Mouse (Mus musculus) CH12.LX (cell line): ENCODE results near the gene 1700069L16Rik. TPM values are rescaled to one million over a fixed set of nuclear protein-coding genes. Genes with fewer than 3 reads are reported as not detected.

ENCODE experiments used
- DNase-seq: peaks from one replicate; pipeline ENCODE4 v3.0.0-alpha.2; 2013; ENCODE audit errors: extremely low read depth
- H3K27ac ChIP-seq: 2 replicates; pipeline ENCODE4 v1.5.1; 2012; ENCODE audit warnings: low read depth, mild to moderate bottlenecking, control low read depth, moderate library complexity; ENCODE audit not compliant: insufficient read depth
- H3K27me3 ChIP-seq: replicated peaks from 2 replicates; pipeline ENCODE3; 2012; ENCODE audit warnings: inconsistent platforms
- H3K36me3 ChIP-seq, 2 experiments: replicated peaks in 1 of 2; 2 replicates each; pipeline versions ENCODE3 to v1.6.1; 2012; ENCODE audit warnings: inconsistent platforms in 1 of 2, low read length in 1 of 2, mild to moderate bottlenecking in 1 of 2, mixed read lengths in 1 of 2, moderate library complexity in 1 of 2; ENCODE audit not compliant: control insufficient read depth in 1 of 2, insufficient read depth in 1 of 2
- H3K4me1 ChIP-seq, 2 experiments: 2 replicates each; pipeline ENCODE4 v1.6.1; 2012; ENCODE audit warnings: inconsistent platforms in 1 of 2, moderate library complexity in 1 of 2; ENCODE audit not compliant: insufficient read depth in 2 of 2, control insufficient read depth in 1 of 2
- H3K4me2 ChIP-seq: 2 replicates; pipeline ENCODE4 v1.6.1; 2012; ENCODE audit warnings: low read depth, mild to moderate bottlenecking, control low read depth; ENCODE audit not compliant: poor library complexity, insufficient read depth, severe bottlenecking
- H3K4me3 ChIP-seq, 3 experiments: fragments of 150-350 bp in 1 of 3; sonication (generic) in 1 of 3; replicated peaks in 1 of 3; 2 replicates each; pipeline versions ENCODE3 to v1.5.1; 2011 to 2012; ENCODE audit warnings: low read depth in 2 of 3, low read length in 2 of 3, mild to moderate bottlenecking in 2 of 3, moderate library complexity in 2 of 3, control low read depth in 1 of 3, improper control_type of control experiment in 1 of 3, inconsistent platforms in 1 of 3, mixed read lengths in 1 of 3; ENCODE audit not compliant: poor library complexity in 1 of 3
- H3K79me2 ChIP-seq: replicated peaks from 2 replicates; pipeline ENCODE4 v1.6.1; 2012; ENCODE audit warnings: mild to moderate bottlenecking, moderate library complexity; ENCODE audit not compliant: control insufficient read depth, poor library complexity, insufficient read depth, severe bottlenecking; ENCODE audit errors: extremely low read depth
- H3K9ac ChIP-seq: 2 replicates; pipeline ENCODE4 v1.6.1; 2012; ENCODE audit warnings: low read depth, mild to moderate bottlenecking, control low read depth, moderate library complexity; ENCODE audit not compliant: insufficient read depth
- H3K9me3 ChIP-seq: replicated peaks from 2 replicates; pipeline ENCODE3; 2012; ENCODE audit warnings: low read length, inconsistent platforms, mixed read lengths
- CTCF ChIP-seq, 2 experiments: IDR thresholded peaks in 1 of 2; conservative IDR thresholded peaks in 1 of 2; 2 replicates each; pipeline ENCODE4 v1.5.1; 2011 to 2012; ENCODE audit warnings: low read depth in 2 of 2, low read length in 2 of 2, improper control_type of control experiment in 1 of 2, inconsistent platforms in 1 of 2, mild to moderate bottlenecking in 1 of 2, moderate library complexity in 1 of 2
- ELF1 ChIP-seq: IDR thresholded peaks from 2 replicates; pipeline ENCODE4 v1.6.1; 2014; ENCODE audit warnings: low read depth, mild to moderate bottlenecking, inconsistent platforms, low read length, improper control_type of control experiment
- ETS1 ChIP-seq: conservative IDR thresholded peaks from 2 replicates; pipeline ENCODE4 v1.6.1; 2012; ENCODE audit warnings: low read depth, mild to moderate bottlenecking, inconsistent platforms, low read length, improper control_type of control experiment, moderate library complexity
- GABPA ChIP-seq: IDR thresholded peaks from 2 replicates; pipeline ENCODE4 v1.6.1; 2012; ENCODE audit warnings: low read depth, low read length, improper control_type of control experiment, inconsistent platforms; ENCODE audit not compliant: insufficient replicate concordance
- IRF4 ChIP-seq: IDR thresholded peaks from 2 replicates; pipeline ENCODE4 v1.6.1; 2014; ENCODE audit warnings: low read depth, mild to moderate bottlenecking, inconsistent platforms, low read length, improper control_type of control experiment
- JUN ChIP-seq: IDR thresholded peaks from 2 replicates; pipeline ENCODE4 v1.6.1; 2011; ENCODE audit warnings: low read depth, mild to moderate bottlenecking, low read length, improper control_type of control experiment, moderate library complexity; ENCODE audit not compliant: insufficient read depth
- MAFK ChIP-seq: IDR thresholded peaks from 2 replicates; pipeline ENCODE4 v1.6.1; 2011; ENCODE audit warnings: low read length, improper control_type of control experiment; ENCODE audit not compliant: insufficient replicate concordance
- MAZ ChIP-seq: IDR thresholded peaks from 2 replicates; pipeline ENCODE4 v1.6.1; 2012; ENCODE audit warnings: low read depth, mild to moderate bottlenecking, inconsistent platforms, low read length, improper control_type of control experiment, moderate library complexity
- NELFE ChIP-seq: IDR thresholded peaks from 2 replicates; pipeline ENCODE4 v1.6.1; 2011; ENCODE audit warnings: low read depth, low read length, improper control_type of control experiment
- NRF1 ChIP-seq: IDR thresholded peaks from 2 replicates; pipeline ENCODE4 v1.6.1; 2014; ENCODE audit warnings: low read depth, mild to moderate bottlenecking, inconsistent platforms, low read length, improper control_type of control experiment, moderate library complexity
- POLR2A ChIP-seq: IDR thresholded peaks from 2 replicates; pipeline ENCODE4 v1.6.1; 2011; ENCODE audit warnings: low read depth, mild to moderate bottlenecking, improper control_type of control experiment, low read length
- POLR2AphosphoS2 ChIP-seq: IDR thresholded peaks from 2 replicates; pipeline ENCODE4 v1.6.1; 2011; ENCODE audit warnings: low read depth, low read length, improper control_type of control experiment
- RAD21 ChIP-seq: IDR thresholded peaks from 2 replicates; pipeline ENCODE4 v1.6.1; 2011; ENCODE audit warnings: low read depth, mild to moderate bottlenecking, low read length, improper control_type of control experiment, moderate library complexity
- RCOR1 ChIP-seq: conservative IDR thresholded peaks from 2 replicates; pipeline ENCODE4 v1.6.1; 2012; ENCODE audit warnings: low read depth, mild to moderate bottlenecking, inconsistent platforms, low read length, improper control_type of control experiment
- SIN3A ChIP-seq: IDR thresholded peaks from 2 replicates; pipeline ENCODE4 v1.6.1; 2012; ENCODE audit warnings: low read length, improper control_type of control experiment, inconsistent platforms
- SMC3 ChIP-seq: IDR thresholded peaks from 2 replicates; pipeline ENCODE4 v1.6.1; 2011; ENCODE audit warnings: low read depth, low read length, improper control_type of control experiment
- ZKSCAN1 ChIP-seq: IDR thresholded peaks from 2 replicates; pipeline ENCODE4 v1.6.1; 2012; ENCODE audit warnings: low read depth, inconsistent platforms, low read length, improper control_type of control experiment, borderline replicate concordance
- dilution Hi-C: fragments of 300-500 bp; cut with MboI; formaldehyde crosslinking; loops from 2 replicates; pipeline ENCODE4 v1.14.3; 2020; ENCODE audit warnings: low sequenced_read_pairs; ENCODE audit not compliant: extremely low pct_unique_long_range_greater_than_20kb, extremely low pct_ligation_motif_present
- in situ Hi-C: fragments of 300-500 bp; cut with MboI; formaldehyde crosslinking; loops from 3 replicates; pipeline ENCODE4 v1.14.3; 2019; ENCODE audit warnings: low sequenced_read_pairs, low pct_ligation_motif_present, low pct_unique_long_range_greater_than_20kb, mixed read lengths
- polyA plus RNA-seq: library from polyadenylated mRNA; unstranded; fragments of >175 nt; gene quantifications from 2 replicates; pipeline ENCODE4 v1.2.1, GENCODE M21; 2012; ENCODE audit warnings: low read depth; ENCODE audit not compliant: insufficient read length
- total RNA-seq, 2 experiments: library from RNA; depleted of rRNA; stranded (reverse); fragments of 300-350 nt in 1 of 2; fragments of >200 nt in 1 of 2; gene quantifications; 2 replicates each; pipeline ENCODE4 v1.2.3; 2012 to 2014

Gene 1700069L16Rik
- total and polyA plus RNA-seq, 3 experiments, result not detected

DNA sequence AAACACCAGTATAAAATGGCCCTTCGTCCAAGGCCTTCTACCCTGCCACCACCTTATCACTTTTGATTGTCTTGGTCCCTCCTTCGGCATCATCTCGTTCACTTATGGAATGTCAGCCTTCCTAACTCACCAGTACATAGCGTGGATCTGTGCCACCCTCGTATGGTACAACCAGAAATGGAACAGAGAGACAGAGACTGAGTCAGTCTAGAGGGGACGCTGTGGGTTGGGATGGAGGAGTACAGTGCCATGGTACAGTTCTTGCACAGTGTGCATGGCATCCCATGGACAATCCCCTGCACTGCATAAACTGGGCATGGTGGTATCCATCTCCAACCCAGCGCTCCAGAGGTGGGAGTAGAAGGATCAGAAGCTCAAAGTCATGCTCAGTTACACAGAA is 4.1 kb upstream of the 1700069L16Rik start:
- no peaks in the 10 kb centered on the region for H3K36me3 ChIP-seq
- H3K79me2 ChIP-seq, result no peaks in the 10 kb centered on the region
- peaks cover 65% of the 10 kb centered on the region for H3K27me3 ChIP-seq
- no peak overlapping the region for H3K4me3 ChIP-seq
- DNase-seq, result no peak
- no peak overlapping the region for H3K27ac ChIP-seq
- TF ChIP-seq GABPA, result no peak
- no peak for TF ChIP-seq MAZ
- TF ChIP-seq CTCF (conservative IDR thresholded peaks at IDR 0.05 in 1 of 2, IDR thresholded peaks at IDR 0.05 in 1 of 2; ENCODE audit: low read depth in 2 of 2, low read length in 2 of 2), result no peak
- TF ChIP-seq SMC3, result no peak
- no peak for TF ChIP-seq NELFE
- TF ChIP-seq, all 38 proteins: peak for 0
- no peak overlapping the region for H3K9ac ChIP-seq
- H3K4me1 ChIP-seq, result peaks cover 3% of the 10 kb centered on the region in 2 experiments; a peak in 3 of 4 replicates
- in situ Hi-C loops, result loop anchor here (5.0 kb wide), 1 partner anchor 256 kb away; no protein-coding TSS in a partner anchor
- H3K4me2 ChIP-seq, result no peak overlapping the region
- dilution Hi-C loops, result no loop called here
- H3K9me3 ChIP-seq, result peaks cover 5% of the 10 kb centered on the region

DNA sequence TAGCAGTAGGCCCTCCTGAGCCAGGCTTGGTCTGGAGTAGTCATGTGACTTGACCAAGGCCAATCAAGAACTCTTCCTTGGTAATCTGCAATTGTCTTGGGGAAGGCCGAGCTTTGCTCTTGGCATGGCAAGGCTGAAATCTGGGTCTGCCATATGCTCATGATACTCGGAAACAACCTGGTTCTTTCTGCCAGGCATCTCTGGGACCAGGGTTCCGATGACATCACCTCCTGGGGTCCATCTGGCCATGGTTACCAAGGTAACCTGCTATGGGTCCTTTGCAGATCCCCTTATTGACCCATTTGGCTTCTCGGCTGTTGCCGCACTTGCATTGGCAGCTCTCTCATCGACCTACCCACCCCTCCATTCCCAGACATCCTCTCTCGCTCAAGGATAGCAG is 3.4 kb upstream of the 1700069L16Rik start:
- no peak overlapping the region for H3K9ac ChIP-seq
- TF ChIP-seq SMC3 (no peak), GABPA (no peak), SIN3A (no peak), NELFE (no peak), POLR2A (no peak), MAZ (no peak), JUN (no peak), MAFK (no peak), IRF4 (no peak), NRF1 (no peak), ZKSCAN1 (no peak), ETS1 (no peak), POLR2AphosphoS2 (no peak), RAD21 (no peak), ELF1 (no peak), RCOR1 (no peak)
- no peak for DNase-seq
- no peak overlapping the region for H3K4me3 ChIP-seq
- H3K79me2 ChIP-seq, result no peaks in the 10 kb centered on the region
- no peak overlapping the region for H3K27ac ChIP-seq
- peaks cover 3 to 7% of the 10 kb centered on the region in 2 experiments; a peak in 3 of 4 replicates for H3K4me1 ChIP-seq
- no peaks in the 10 kb centered on the region for H3K36me3 ChIP-seq
- H3K27me3 ChIP-seq, result peaks cover 69% of the 10 kb centered on the region
- no peak overlapping the region for H3K4me2 ChIP-seq
- peaks cover 5% of the 10 kb centered on the region for H3K9me3 ChIP-seq
- dilution Hi-C loops (no loop called here), in situ Hi-C loops (loop anchor here (5.0 kb wide), 1 partner anchor 256 kb away; no protein-coding TSS in a partner anchor)
